Comparison of ENCODE assay signal across 8 mouse cellular contexts in genomic region chr11:107479862-107480203, GRCm38 (mm10). TPM values are rescaled to one million over a fixed set of nuclear protein-coding genes. Genes with fewer than 3 reads are reported as not detected.
DNase-seq lines count a peak whose midpoint lies in the region; ATAC-seq lines count a peak whose summit lies in the region.

No protein-coding gene starts in this region.

- no peak for ATAC-seq in kidney, embryonic 14.5 days (ENCODE audit: low FRiP score, low TSS enrichment)
- no peak for ATAC-seq in hindbrain, embryonic 14.5 days (ENCODE audit: low FRiP score)
- no peak for ATAC-seq in midbrain, embryonic 14.5 days (ENCODE audit: low FRiP score, low TSS enrichment)

- under 1% methylated on average over 10 of the region's 10 CpGs for WGBS in kidney, embryonic 14.5 days
- 2% methylated on average over 10 of the region's 10 CpGs for WGBS in hindbrain, embryonic 14.5 days
- WGBS in midbrain, embryonic 14.5 days = 3% methylated on average over 10 of the region's 10 CpGs

- peak overlapping the region; percentile 58 for H3K4me2 ChIP-seq in kidney, embryonic 14.5 days (replicated peaks; ENCODE audit: low read depth, low read length)
- peak overlapping the region; percentile 80 for H3K4me2 ChIP-seq in hindbrain, embryonic 14.5 days (replicated peaks)
- H3K4me2 ChIP-seq in midbrain, embryonic 14.5 days (ENCODE audit: low read length) = peak overlapping the region; percentile 97

- no peaks in the 10 kb centered on the region for H3K27me3 ChIP-seq in kidney, embryonic 14.5 days (ENCODE audit: control insufficient read depth, insufficient read depth, low read length)
- no peaks in the 10 kb centered on the region for H3K27me3 ChIP-seq in hindbrain, embryonic 14.5 days (ENCODE audit: control insufficient read depth, insufficient read depth, low read length)
- H3K27me3 ChIP-seq in midbrain, embryonic 14.5 days (ENCODE audit: control insufficient read depth, insufficient read depth, low read length) = no peaks in the 10 kb centered on the region

- H3K9ac ChIP-seq in kidney, embryonic 14.5 days (ENCODE audit: low read depth, low read length) = peak overlapping the region; percentile 70
- H3K9ac ChIP-seq in hindbrain, embryonic 14.5 days = peak overlapping the region; percentile 87
- H3K9ac ChIP-seq in midbrain, embryonic 14.5 days (replicated peaks; ENCODE audit: low read length) = peak overlapping the region; percentile 94

- no peaks in the 10 kb centered on the region; the same call in 1 of the 2 replicates for H3K36me3 ChIP-seq in kidney, embryonic 14.5 days (ENCODE audit: control insufficient read depth, insufficient read depth, low read length)
- peaks cover 6% of the 10 kb centered on the region; the same call in 1 of the 2 replicates for H3K36me3 ChIP-seq in hindbrain, embryonic 14.5 days (replicated peaks; ENCODE audit: control insufficient read depth, insufficient read depth)
- peaks cover 5% of the 10 kb centered on the region; the same call in 1 of the 2 replicates for H3K36me3 ChIP-seq in midbrain, embryonic 14.5 days (ENCODE audit: control insufficient read depth, insufficient read depth, low read length)

- H3K27ac ChIP-seq in kidney, embryonic 14.5 days (ENCODE audit: low read depth, low read length) = no peak overlapping the region; the same call in 1 of the 2 replicates
- H3K27ac ChIP-seq in brown adipose tissue, adult 24 weeks (replicated peaks; ENCODE audit: low read depth, low read length) = peak overlapping the region; percentile 94
- peak overlapping the region; percentile 59 for H3K27ac ChIP-seq in hindbrain, embryonic 14.5 days
- 0 out of 2 replicates have a peak overlapping the region, but pooled peaks have one; percentile 55 for H3K27ac ChIP-seq in midbrain, embryonic 14.5 days (replicated peaks; ENCODE audit: low read depth, low read length)

- peaks cover 13% of the 10 kb centered on the region for H3K4me1 ChIP-seq in kidney, embryonic 14.5 days (ENCODE audit: control insufficient read depth, insufficient read depth, low read length)
- H3K4me1 ChIP-seq in brown adipose tissue, adult 24 weeks (ENCODE audit: control insufficient read depth, insufficient read depth, insufficient read length, low read length) = peaks cover 7% of the 10 kb centered on the region; the same call in 1 of the 2 replicates
- H3K4me1 ChIP-seq in hindbrain, embryonic 14.5 days (replicated peaks; ENCODE audit: control insufficient read depth, insufficient read depth, low read length) = peaks cover 18% of the 10 kb centered on the region
- peaks cover 11% of the 10 kb centered on the region for H3K4me1 ChIP-seq in midbrain, embryonic 14.5 days (ENCODE audit: control insufficient read depth, insufficient read depth, low read length)

- no peak for DNase-seq in kidney, adult 18-20 months
- no peak for DNase-seq in hindbrain, embryonic 14.5 days (ENCODE audit: low spot score)
- no peak for DNase-seq in midbrain, embryonic 14.5 days
- DNase-seq in thymus, postnatal 10 days (ENCODE audit: low spot score in 2 of 2) = no peak
- no peak for DNase-seq in spleen, postnatal 36 days (ENCODE audit: low spot score in 2 of 2)
- no peak for DNase-seq in cerebellum, postnatal 36 days

- peak overlapping the region; percentile 65 for H3K4me3 ChIP-seq in kidney, embryonic 14.5 days (ENCODE audit: low read length)
- H3K4me3 ChIP-seq in brown adipose tissue, adult 24 weeks (ENCODE audit: insufficient read depth, low read depth, low read length) = peak overlapping the region; percentile 80
- peak overlapping the region; percentile 79 for H3K4me3 ChIP-seq in hindbrain, embryonic 14.5 days (replicated peaks; ENCODE audit: low read length)
- H3K4me3 ChIP-seq in midbrain, embryonic 14.5 days (replicated peaks; ENCODE audit: low read depth, low read length) = peak overlapping the region; percentile 63

- H3K9me3 ChIP-seq in kidney, embryonic 14.5 days (ENCODE audit: control insufficient read depth, low read length) = no peaks in the 10 kb centered on the region
- H3K9me3 ChIP-seq in hindbrain, embryonic 14.5 days (ENCODE audit: control insufficient read depth, low read length) = no peaks in the 10 kb centered on the region
- H3K9me3 ChIP-seq in midbrain, embryonic 14.5 days (ENCODE audit: control insufficient read depth, low read length) = no peaks in the 10 kb centered on the region

RNA-seq across cellular contexts. Expression of gene Psmd12, which starts 0.5 kb away (rescaled TPM):
- 170 and 201 TPM in 2 replicates for polyA plus RNA-seq in kidney, embryonic 14.5 days (2014; fragmentation: Nextera tagmentation; extraction: Ambion mirVana)
- polyA plus RNA-seq in brown adipose tissue, adult 24 weeks (2012; ENCODE audit: insufficient read depth, insufficient read length, missing spikeins) = 105 and 113 TPM in 2 replicates
- 159 and 165 TPM in 2 replicates for polyA plus RNA-seq in hindbrain, embryonic 14.5 days (2014; fragmentation: Nextera tagmentation; extraction: Ambion mirVana)
- polyA plus RNA-seq in midbrain, embryonic 14.5 days (2014; fragmentation: Nextera tagmentation; extraction: Ambion mirVana) = 143 and 177 TPM in 2 replicates

RNA-seq across cellular contexts. Expression of gene Pitpnc1, which starts 9.3 kb away (rescaled TPM):
- polyA plus RNA-seq in kidney, embryonic 14.5 days (2014; fragmentation: Nextera tagmentation; extraction: Ambion mirVana) = 15.2 and 19.4 TPM in 2 replicates
- 13.8 and 23.1 TPM in 2 replicates for polyA plus RNA-seq in brown adipose tissue, adult 24 weeks (2012; ENCODE audit: insufficient read depth, insufficient read length, missing spikeins)
- polyA plus RNA-seq in hindbrain, embryonic 14.5 days (2014; fragmentation: Nextera tagmentation; extraction: Ambion mirVana) = 43.3 and 45.7 TPM in 2 replicates
- polyA plus RNA-seq in midbrain, embryonic 14.5 days (2014; fragmentation: Nextera tagmentation; extraction: Ambion mirVana) = 32.8 and 42.1 TPM in 2 replicates
